Mouse (Mus musculus) hindbrain, embryonic 10.5 days (tissue): ENCODE measurements around the gene Drg1. TPM values are rescaled to one million over a fixed set of nuclear protein-coding genes. Genes with fewer than 3 reads are reported as not detected.
"Not testable (repeated sequence)": the region's sequence is repeated elsewhere in the genome, so short reads cannot be mapped to it uniquely, and the experiment has no call there.

Experiments used
- DNase-seq: peaks from one replicate; pipeline ENCODE4 v3.0.0-alpha.2; 2017; ENCODE audit warnings: low spot score
- H3K27ac ChIP-seq: fragments of 300-500 bp; sonication (generic); 2 replicates; pipeline ENCODE4 v1.5.1; 2016; ENCODE audit warnings: mild to moderate bottlenecking, moderate library complexity
- H3K27me3 ChIP-seq: fragments of 300-500 bp; sonication (generic); 2 replicates; pipeline ENCODE4 v1.6.1; 2016; ENCODE audit warnings: mild to moderate bottlenecking; ENCODE audit not compliant: poor library complexity, insufficient read depth, severe bottlenecking
- H3K36me3 ChIP-seq: fragments of 300-500 bp; sonication (generic); 2 replicates; pipeline ENCODE4 v1.6.1; 2016; ENCODE audit warnings: mild to moderate bottlenecking, moderate library complexity
- H3K4me1 ChIP-seq: fragments of 300-500 bp; sonication (generic); replicated peaks from 2 replicates; pipeline ENCODE4 v1.6.1; 2016; ENCODE audit warnings: mild to moderate bottlenecking
- H3K4me3 ChIP-seq: fragments of 300-500 bp; sonication (generic); 2 replicates; pipeline ENCODE4 v1.5.1; 2016; ENCODE audit warnings: mild to moderate bottlenecking, moderate library complexity
- H3K9me3 ChIP-seq: fragments of 300-500 bp; sonication (generic); 2 replicates; pipeline ENCODE4 v1.6.1; 2016; ENCODE audit warnings: mild to moderate bottlenecking, moderate library complexity
- WGBS: fragments of 180-500 bp; shearing (Covaris S2); methylation state at CpG from one replicate; pipeline ENCODE4 v1.1.7; 2016; 5-methylcytosine and 5-hydroxymethylcytosine counted together
- polyA plus RNA-seq: library from polyadenylated mRNA; unstranded; fragments of >200 nt; fragmentation: Nextera tagmentation; extraction: Ambion mirVana; gene quantifications from 2 replicates; pipeline ENCODE4 v1.2.1, GENCODE M21; 2016

The Drg1 gene
- polyA plus RNA-seq, 1 experiment from 2014 or later, result 322 TPM

DNA sequence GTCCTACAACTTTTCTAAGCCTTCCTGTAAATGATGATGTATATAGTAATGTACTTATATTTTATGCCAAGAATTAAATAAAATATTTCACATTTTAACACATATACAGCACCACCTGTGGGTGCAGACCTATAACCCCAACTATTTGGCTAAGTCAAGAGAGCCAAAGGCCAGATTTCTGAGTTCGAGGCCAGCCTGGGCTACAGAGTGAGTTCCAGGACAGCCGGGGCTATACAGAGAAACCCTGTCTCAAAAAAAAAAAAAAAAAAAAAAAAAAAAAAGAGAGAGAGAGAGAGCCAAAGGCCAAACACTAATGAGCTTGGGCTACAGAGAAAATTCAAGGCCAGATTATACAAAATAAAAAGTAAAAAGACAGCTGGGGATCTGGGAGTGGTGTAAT lies 97.2 kb downstream of the Drg1 start:
- DNase-seq, H3K27me3 ChIP-seq, H3K4me1 ChIP-seq, H3K36me3 ChIP-seq, H3K27ac ChIP-seq, H3K4me3 ChIP-seq: not testable (repeated sequence)
- WGBS, result 88% methylated on average over 2 of the region's 2 CpGs
- H3K9me3 ChIP-seq, result peaks cover 32% of the 10 kb centered on the region

DNA sequence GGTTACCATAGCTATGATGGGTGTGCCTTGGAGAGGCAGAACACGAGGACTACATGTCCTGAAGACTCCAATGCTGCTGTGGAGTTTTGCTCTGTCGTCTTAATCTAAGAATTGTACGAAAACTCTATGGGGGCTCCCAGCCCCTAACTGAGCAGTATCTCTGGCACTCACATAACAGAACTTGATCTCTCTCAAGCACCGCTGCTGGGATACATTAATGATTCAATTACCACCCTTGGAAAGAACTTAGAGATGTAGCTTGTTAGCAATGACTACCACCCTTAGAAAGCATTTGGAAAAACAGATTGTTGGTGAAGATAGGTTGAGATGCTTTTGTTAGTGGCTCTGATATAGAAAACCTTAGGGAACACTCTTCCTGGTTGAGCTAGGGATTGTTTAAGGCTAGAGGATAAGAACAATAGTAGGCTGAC lies 98.6 kb downstream of the Drg1 start:
- H3K4me3 ChIP-seq, H3K4me1 ChIP-seq, H3K27me3 ChIP-seq, H3K27ac ChIP-seq, DNase-seq, H3K36me3 ChIP-seq: not testable (repeated sequence)
- H3K9me3 ChIP-seq, result peaks cover 31% of the 10 kb centered on the region
- WGBS, result 79% methylated on average over 4 of the region's 4 CpGs

DNA sequence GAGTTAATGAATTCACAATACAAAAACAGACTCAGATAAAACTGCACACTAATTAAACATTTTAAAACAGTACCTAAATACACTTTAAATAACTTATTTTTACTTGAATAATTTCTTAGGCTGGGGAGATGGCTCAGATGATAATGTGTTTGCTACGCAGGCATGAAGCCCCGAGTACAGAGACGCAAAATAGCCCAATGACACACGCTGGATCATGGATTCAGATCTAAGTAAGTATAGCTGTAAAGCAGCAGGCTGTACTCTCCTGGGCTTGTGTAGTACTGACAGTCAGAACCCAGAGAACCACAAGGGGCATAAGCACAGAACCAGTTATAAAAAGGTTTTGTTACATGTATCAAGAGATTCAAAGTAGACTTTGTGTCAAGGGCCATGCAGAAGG lies 99.1 kb downstream of the Drg1 start:
- not testable (repeated sequence) for H3K27me3 ChIP-seq, H3K27ac ChIP-seq, H3K4me3 ChIP-seq, DNase-seq, H3K4me1 ChIP-seq, H3K36me3 ChIP-seq
- 94% methylated on average over 4 of the region's 4 CpGs for WGBS
- peaks cover 35% of the 10 kb centered on the region for H3K9me3 ChIP-seq

DNA sequence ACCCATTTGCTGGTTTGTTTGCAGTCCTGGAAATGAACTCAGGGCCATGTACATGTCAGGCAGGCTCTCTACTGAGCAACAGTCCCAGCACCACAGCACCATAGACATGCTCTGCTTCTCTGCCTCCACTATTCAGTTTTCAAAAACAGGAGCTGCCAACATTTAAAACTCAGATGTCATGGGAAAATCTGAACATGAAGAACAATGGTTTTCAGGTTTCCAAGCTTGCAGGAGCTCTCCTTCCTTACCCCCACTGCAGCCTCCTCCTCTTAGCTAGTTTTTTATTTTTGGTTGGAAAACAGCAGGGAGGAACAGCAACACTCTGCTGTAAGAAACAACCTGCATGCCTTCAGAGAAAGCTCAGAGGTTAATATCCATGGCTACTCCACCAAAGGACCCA lies 99.9 kb downstream of the Drg1 start:
- DNase-seq, H3K27ac ChIP-seq, H3K27me3 ChIP-seq, H3K4me3 ChIP-seq, H3K4me1 ChIP-seq, H3K36me3 ChIP-seq: not testable (repeated sequence)
- peaks cover 32% of the 10 kb centered on the region for H3K9me3 ChIP-seq

DNA sequence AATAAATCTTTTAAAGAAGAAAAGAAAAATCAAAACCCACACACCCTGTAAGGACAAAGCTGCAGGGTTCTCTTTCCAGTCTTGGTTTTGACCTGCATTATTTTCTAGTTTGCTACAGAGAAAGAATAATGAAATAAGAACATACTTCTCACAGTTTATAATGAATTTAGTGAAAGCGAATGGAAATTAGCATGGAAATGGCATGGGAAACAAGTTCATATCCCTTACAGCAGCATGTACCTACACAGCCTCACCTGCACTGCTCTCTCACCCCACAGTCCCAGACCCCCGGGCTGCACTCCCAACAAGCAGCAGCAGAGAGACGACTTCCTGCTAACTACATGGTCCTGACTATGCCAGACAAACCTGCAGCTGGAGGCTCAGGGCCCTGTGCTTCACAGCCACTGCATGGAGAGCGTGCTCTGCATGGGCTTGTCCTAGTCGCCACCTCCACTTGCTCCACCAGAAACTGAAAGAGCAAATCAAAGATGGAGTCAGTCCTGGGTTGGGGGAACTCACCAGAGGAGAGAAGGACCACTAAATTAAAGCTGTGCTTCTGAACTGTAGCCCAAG lies 100.9 kb downstream of the Drg1 start:
- DNase-seq, H3K27me3 ChIP-seq, H3K36me3 ChIP-seq, H3K4me3 ChIP-seq, H3K27ac ChIP-seq, H3K4me1 ChIP-seq: not testable (repeated sequence)
- WGBS, result 88% methylated on average over 3 of the region's 5 CpGs
- peaks cover 32% of the 10 kb centered on the region for H3K9me3 ChIP-seq

DNA sequence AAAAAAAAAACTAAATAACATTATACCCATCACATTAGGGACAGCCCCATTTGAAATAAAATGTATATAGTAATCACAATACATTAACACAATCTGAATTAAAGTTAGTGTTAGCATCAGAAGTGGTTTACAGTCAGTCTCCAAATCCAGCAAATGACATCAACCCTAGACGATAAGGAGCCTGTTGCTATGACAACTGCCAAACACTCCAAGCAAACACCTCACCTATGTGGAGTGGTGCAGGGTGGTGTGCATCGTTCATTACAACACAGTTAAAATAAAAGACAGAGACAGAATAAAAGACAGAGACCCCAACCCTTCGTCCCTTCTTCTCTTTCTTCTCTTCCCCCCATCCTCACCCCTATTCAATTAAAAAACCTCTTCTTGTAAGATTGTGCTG lies 102.6 kb downstream of the Drg1 start:
- not testable (repeated sequence) for H3K27me3 ChIP-seq, DNase-seq, H3K36me3 ChIP-seq, H3K4me1 ChIP-seq, H3K27ac ChIP-seq, H3K4me3 ChIP-seq
- H3K9me3 ChIP-seq, result peaks cover 33% of the 10 kb centered on the region
- WGBS, result 81% methylated on average over 3 of the region's 3 CpGs

DNA sequence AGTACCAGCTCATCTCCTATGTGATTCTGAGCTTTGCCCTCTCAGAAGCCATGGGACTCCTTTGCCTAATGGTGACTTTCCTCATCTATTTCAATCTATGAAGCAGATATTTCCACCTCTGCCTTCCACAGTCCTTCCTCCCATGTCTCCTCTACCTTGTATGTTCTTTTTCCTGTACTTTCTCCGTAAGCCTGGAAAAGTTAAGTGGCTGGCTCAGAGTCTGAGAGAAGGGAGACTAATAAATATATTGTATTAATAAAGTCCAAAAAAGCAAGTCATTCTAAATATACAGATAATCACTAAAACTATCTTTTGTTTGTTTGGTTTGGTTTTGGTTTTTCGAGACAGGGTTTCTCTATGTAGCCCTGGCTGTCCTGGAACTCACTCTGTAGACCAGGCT lies 103.1 kb downstream of the Drg1 start:
- not testable (repeated sequence) for H3K27ac ChIP-seq, H3K36me3 ChIP-seq, H3K27me3 ChIP-seq, H3K4me1 ChIP-seq, H3K4me3 ChIP-seq, DNase-seq
- 86% methylated on average over 2 of the region's 2 CpGs for WGBS
- H3K9me3 ChIP-seq, result peaks cover 31% of the 10 kb centered on the region

DNA sequence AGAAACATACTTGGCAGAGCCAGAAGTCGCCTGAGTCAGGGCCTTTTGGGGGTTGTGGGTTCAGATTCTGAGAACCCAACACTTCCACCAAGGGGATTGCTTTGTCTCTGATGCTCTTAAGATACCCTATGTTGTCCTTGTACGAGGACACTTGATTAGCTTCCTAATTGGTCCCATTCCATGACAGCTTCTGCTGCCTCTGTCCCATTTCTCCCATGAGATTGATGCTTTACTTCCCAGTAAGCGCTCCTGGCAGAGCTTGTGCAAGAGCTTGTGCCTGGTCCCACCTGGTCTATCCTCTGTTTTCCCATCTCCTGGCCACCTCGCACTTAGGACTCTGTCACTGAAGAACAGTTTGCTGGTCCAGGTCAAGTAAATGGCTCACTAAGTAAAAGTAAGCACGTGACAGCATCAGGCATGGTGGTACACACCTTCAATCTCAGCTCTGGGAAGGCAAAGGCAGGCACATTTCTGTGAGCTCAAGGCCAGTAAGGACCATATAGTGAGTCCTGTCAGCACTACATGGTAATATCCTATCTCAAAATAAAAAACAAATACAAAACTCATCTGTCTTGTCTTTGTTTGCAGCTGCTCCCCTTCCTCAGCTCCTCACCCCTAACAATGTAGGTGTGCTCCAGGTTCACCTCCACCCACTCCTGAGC lies 103.8 kb downstream of the Drg1 start:
- not testable (repeated sequence) for DNase-seq, H3K4me1 ChIP-seq, H3K4me3 ChIP-seq, H3K36me3 ChIP-seq, H3K27ac ChIP-seq, H3K27me3 ChIP-seq
- WGBS, result 68% methylated on average over 5 of the region's 5 CpGs
- H3K9me3 ChIP-seq, result peaks cover 26% of the 10 kb centered on the region

DNA sequence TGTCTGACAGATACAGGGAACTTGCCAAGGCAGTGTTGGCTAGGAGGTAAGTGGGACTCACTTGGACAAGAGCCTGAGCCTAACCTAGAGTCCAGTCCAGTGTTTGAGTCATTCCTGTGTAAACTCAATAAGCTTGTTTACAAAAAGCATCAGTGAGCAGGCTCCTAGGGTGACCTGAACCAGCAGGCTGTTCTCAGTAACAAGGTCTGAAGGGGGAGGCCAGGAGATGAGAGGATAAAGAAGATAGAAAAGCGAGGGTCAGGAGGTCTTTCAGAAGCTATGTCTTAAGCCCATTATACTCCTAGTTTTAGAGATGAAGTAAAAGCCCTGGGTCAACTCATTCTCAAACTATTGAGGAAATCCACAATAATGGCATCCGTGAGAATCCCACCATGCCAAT lies 104.8 kb downstream of the Drg1 start:
- not testable (repeated sequence) for H3K4me3 ChIP-seq, DNase-seq, H3K36me3 ChIP-seq, H3K27ac ChIP-seq, H3K4me1 ChIP-seq, H3K27me3 ChIP-seq
- 73% methylated on average over 1 of the region's 2 CpGs for WGBS
- peaks cover 28% of the 10 kb centered on the region for H3K9me3 ChIP-seq

DNA sequence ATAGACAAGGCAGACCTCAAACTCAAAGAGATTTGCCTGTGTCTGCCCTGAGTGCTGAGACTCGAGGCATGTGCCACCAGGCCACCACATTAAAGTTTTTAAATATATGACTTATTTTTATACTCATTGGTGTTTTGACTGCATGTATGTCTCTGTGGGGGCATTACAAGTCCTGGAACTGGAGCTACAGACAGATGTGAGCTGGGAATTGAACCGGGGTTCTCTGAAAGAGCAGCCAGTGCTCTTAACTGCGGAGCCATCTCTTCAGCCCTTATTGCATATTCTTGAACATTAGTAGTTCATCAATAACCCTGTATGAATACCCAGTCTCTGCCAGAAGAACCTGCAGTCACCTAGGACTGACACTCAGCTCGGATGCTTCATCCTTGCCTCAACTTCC lies 107.4 kb downstream of the Drg1 start:
- not testable (repeated sequence) for H3K27ac ChIP-seq, H3K4me3 ChIP-seq, H3K27me3 ChIP-seq, H3K36me3 ChIP-seq, H3K4me1 ChIP-seq, DNase-seq
- WGBS, result 91% methylated on average over 4 of the region's 4 CpGs
- peaks cover 25% of the 10 kb centered on the region for H3K9me3 ChIP-seq

DNA sequence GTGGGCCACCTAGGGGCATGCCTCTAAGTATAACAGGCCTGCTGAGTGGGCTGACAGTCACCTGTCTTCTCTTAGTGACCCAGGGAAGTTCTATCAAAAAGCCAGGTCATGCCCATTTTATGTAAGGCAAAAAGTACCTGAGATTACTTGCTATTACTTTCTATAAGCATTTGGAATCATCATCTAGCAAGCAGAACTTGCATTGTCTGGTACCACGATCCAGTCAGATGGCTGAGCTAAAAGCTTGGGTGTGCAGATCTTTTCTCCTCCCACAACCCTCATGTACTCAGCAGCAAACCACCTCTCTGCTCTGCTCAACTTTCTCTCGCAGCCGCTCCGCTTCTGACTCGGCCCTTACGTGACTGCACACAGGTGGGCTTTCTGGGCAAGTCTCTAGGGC lies 108.2 kb downstream of the Drg1 start:
- not testable (repeated sequence) for H3K4me1 ChIP-seq, DNase-seq, H3K27ac ChIP-seq, H3K27me3 ChIP-seq, H3K4me3 ChIP-seq, H3K36me3 ChIP-seq
- H3K9me3 ChIP-seq, result peaks cover 24% of the 10 kb centered on the region
- WGBS, result 96% methylated on average over 6 of the region's 6 CpGs

DNA sequence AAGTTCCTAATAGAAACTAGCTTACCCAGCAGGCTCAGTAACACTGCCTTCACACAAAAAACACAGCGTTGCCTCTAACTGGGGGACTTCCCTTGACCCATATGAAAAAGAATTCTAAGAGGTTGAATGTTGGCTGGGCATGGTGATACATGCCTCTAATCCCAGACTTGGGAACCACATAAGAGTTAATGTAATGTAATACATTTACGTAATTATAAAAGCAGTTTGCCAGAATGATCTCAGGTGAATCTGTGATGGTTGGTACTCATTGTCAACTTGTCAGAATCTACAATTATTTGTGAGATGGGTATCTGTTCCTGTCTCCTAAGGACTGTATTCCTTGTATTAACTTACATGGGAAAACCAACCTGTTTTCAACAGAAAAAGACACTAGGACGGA lies 109.2 kb downstream of the Drg1 start:
- peaks cover 18% of the 10 kb centered on the region for H3K9me3 ChIP-seq
- WGBS, result 89% methylated on average over 2 of the region's 3 CpGs
- H3K36me3 ChIP-seq, H3K4me1 ChIP-seq, H3K27me3 ChIP-seq, H3K4me3 ChIP-seq, DNase-seq, H3K27ac ChIP-seq: not testable (repeated sequence)

DNA sequence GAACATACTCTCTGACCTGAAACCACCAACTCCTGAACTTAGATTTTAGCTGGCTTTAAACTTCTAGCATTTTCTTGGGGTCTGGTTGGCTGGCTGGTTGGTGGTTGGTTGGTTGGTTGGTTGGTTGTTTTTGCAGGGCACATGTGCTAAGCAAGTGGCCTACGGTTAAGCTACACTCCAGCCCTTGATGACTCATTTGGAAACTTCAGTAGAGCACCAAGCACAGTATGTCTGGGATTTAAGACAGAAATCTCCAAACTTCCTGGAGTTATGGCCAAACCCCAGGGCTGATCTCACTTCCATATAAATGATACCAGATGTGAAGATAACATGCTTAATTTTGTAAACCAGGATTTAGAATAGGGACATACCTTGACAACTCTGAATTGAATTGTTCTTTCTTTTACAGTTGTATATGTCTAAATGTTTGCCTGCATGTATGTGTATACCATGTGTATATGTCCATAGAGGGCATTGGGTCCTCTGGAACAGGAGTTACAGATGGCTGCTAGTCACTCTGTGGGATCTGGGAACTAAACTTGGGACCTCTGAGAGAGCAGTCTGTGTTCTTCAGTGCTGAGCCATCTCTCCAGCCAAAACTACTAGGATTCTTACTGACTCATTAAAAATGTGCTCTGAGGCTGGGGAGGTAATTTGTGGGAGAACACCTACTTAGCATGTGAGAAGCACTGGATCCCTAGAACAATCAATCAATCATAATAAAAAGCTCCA lies 112.4 kb downstream of the Drg1 start:
- WGBS, result 73% methylated on average over 1 of the region's 1 CpGs
- H3K27ac ChIP-seq, H3K4me1 ChIP-seq, H3K27me3 ChIP-seq, H3K4me3 ChIP-seq, DNase-seq: not testable (repeated sequence)
- Histone ChIP-seq H3K9me3 (peaks cover 26% of the 10 kb centered on the region), H3K36me3 (peaks cover 24% of the 10 kb centered on the region)
